Mouse (Mus musculus) heart, adult 2 months (tissue): Measurements from ENCODE around the gene Stat4.

Experiments
- CTCF ChIP-seq: fragments of 200-600 bp; IDR thresholded peaks from 2 replicates; pipeline ENCODE4 v1.8.1; 2022; ENCODE audit warnings: antibody characterized with exemption, mild to moderate bottlenecking, moderate library complexity
- EP300 ChIP-seq: fragments of 200-500 bp; IDR thresholded peaks from 2 replicates; pipeline ENCODE4 v1.6.1; 2011; ENCODE audit warnings: low read depth, low read length, control low read depth; ENCODE audit not compliant: insufficient read depth
- POLR2A ChIP-seq: fragments of 200-500 bp; IDR thresholded peaks from 2 replicates; pipeline ENCODE4 v1.6.1; 2011; ENCODE audit warnings: mild to moderate bottlenecking, low read depth, low read length, control low read depth; ENCODE audit not compliant: insufficient read depth

GRCm38 (mm10) chr1:52127350-52127749 is 140.4 kb downstream of the Stat4 start:
- TF ChIP-seq EP300: no peak
- TF ChIP-seq POLR2A: no peak
- TF ChIP-seq CTCF: no peak
